Comparison of ENCODE assay signal across 8 mouse cellular contexts in genomic region chr19:57926164-57926860, GRCm38 (mm10).
DNase-seq lines count a peak whose midpoint lies in the region; ATAC-seq lines count a peak whose summit lies in the region.

No protein-coding gene starts in this region.

- no peaks in the 10 kb centered on the region for H3K9me3 ChIP-seq in lung, embryonic 15.5 days
- no peaks in the 10 kb centered on the region for H3K9me3 ChIP-seq in forebrain, embryonic 12.5 days
- H3K9me3 ChIP-seq in liver, embryonic 13.5 days (replicated peaks): no peaks in the 10 kb centered on the region
- no peaks in the 10 kb centered on the region for H3K9me3 ChIP-seq in stomach, embryonic 14.5 days (ENCODE audit: control insufficient read depth, low read depth, low read length)

- no peak overlapping the region for H3K9ac ChIP-seq in lung, embryonic 15.5 days
- no peak overlapping the region for H3K9ac ChIP-seq in forebrain, embryonic 12.5 days
- no peak overlapping the region for H3K9ac ChIP-seq in liver, embryonic 13.5 days
- H3K9ac ChIP-seq in stomach, embryonic 14.5 days (replicated peaks; ENCODE audit: low read depth, low read length): no peak overlapping the region

- WGBS in lung, embryonic 15.5 days: 87% methylated on average over 5 of the region's 5 CpGs
- 90% methylated on average over 5 of the region's 5 CpGs for WGBS in forebrain, embryonic 12.5 days
- 75% methylated on average over 5 of the region's 5 CpGs for WGBS in liver, embryonic 13.5 days (ENCODE audit: insufficient replicate concordance)
- WGBS in stomach, embryonic 14.5 days: 94% methylated on average over 5 of the region's 5 CpGs

- H3K4me3 ChIP-seq in lung, embryonic 15.5 days: no peak overlapping the region
- H3K4me3 ChIP-seq in forebrain, embryonic 12.5 days (replicated peaks): no peak overlapping the region
- H3K4me3 ChIP-seq in liver, embryonic 13.5 days (replicated peaks): no peak overlapping the region
- no peak overlapping the region for H3K4me3 ChIP-seq in stomach, embryonic 14.5 days (ENCODE audit: low read depth, low read length)

- H3K4me1 ChIP-seq in lung, embryonic 15.5 days: no peaks in the 10 kb centered on the region
- H3K4me1 ChIP-seq in forebrain, embryonic 12.5 days: peaks cover 13% of the 10 kb centered on the region
- H3K4me1 ChIP-seq in liver, embryonic 13.5 days (replicated peaks): peaks cover 22% of the 10 kb centered on the region
- no peaks in the 10 kb centered on the region for H3K4me1 ChIP-seq in stomach, embryonic 14.5 days (ENCODE audit: control insufficient read depth, insufficient read depth, low read length)

- no peaks in the 10 kb centered on the region for H3K27me3 ChIP-seq in lung, embryonic 15.5 days
- H3K27me3 ChIP-seq in forebrain, embryonic 12.5 days: no peaks in the 10 kb centered on the region
- no peaks in the 10 kb centered on the region for H3K27me3 ChIP-seq in liver, embryonic 13.5 days
- no peaks in the 10 kb centered on the region for H3K27me3 ChIP-seq in stomach, embryonic 14.5 days (ENCODE audit: control insufficient read depth, insufficient read depth, low read length)

- H3K27ac ChIP-seq in lung, embryonic 15.5 days: no peak overlapping the region; the same call in 1 of the 2 replicates
- H3K27ac ChIP-seq in forebrain, embryonic 12.5 days: no peak overlapping the region
- H3K27ac ChIP-seq in liver, embryonic 13.5 days: no peak overlapping the region
- H3K27ac ChIP-seq in stomach, embryonic 14.5 days (ENCODE audit: low read length): no peak overlapping the region

- no peak overlapping the region for H3K4me2 ChIP-seq in lung, embryonic 15.5 days
- no peak overlapping the region for H3K4me2 ChIP-seq in forebrain, embryonic 12.5 days
- H3K4me2 ChIP-seq in liver, embryonic 13.5 days: no peak overlapping the region
- no peak overlapping the region for H3K4me2 ChIP-seq in stomach, embryonic 14.5 days (replicated peaks; ENCODE audit: low read depth, low read length)

- H3K36me3 ChIP-seq in lung, embryonic 15.5 days: no peaks in the 10 kb centered on the region
- no peaks in the 10 kb centered on the region for H3K36me3 ChIP-seq in forebrain, embryonic 12.5 days (replicated peaks)
- H3K36me3 ChIP-seq in liver, embryonic 13.5 days: no peaks in the 10 kb centered on the region
- H3K36me3 ChIP-seq in stomach, embryonic 14.5 days (ENCODE audit: control insufficient read depth, insufficient read depth, low read length): no peaks in the 10 kb centered on the region

- ATAC-seq in lung, embryonic 15.5 days (ENCODE audit: borderline replicate concordance, extremely low read depth, low FRiP score, low TSS enrichment): peak; percentile 98
- peak; percentile 88 for ATAC-seq in forebrain, embryonic 12.5 days (ENCODE audit: low FRiP score)
- peak; percentile 81 for ATAC-seq in liver, embryonic 13.5 days (ENCODE audit: low read depth)
- ATAC-seq in stomach, embryonic 14.5 days (ENCODE audit: insufficient number of reproducible peaks, insufficient read depth, low FRiP score, low read depth): peak; percentile 94

- no peak for DNase-seq in lung, postnatal 4 days
- DNase-seq in liver, embryonic 13.5 days: no peak
- no peak for DNase-seq in cerebellum, adult 11 months
- no peak for DNase-seq in layer of hippocampus, postnatal 36 days
- DNase-seq in thymus, adult 18-20 months: no peak
